Mouse (Mus musculus) MEL (cell line): ENCODE data around the gene Znrf4. TPM values are rescaled to one million over a fixed set of nuclear protein-coding genes. Genes with fewer than 3 reads are reported as not detected.

Experiments used
- DNase-seq: peaks from one replicate; pipeline ENCODE4 v3.0.0; 2011; ENCODE audit warnings: low read depth, low spot score
- H3K27ac ChIP-seq: 2 replicates; pipeline ENCODE4 v1.5.1; 2012; ENCODE audit warnings: low read depth, mild to moderate bottlenecking, control low read depth, low read length, moderate library complexity; ENCODE audit not compliant: control insufficient read depth
- H3K27me3 ChIP-seq, 2 experiments: fragments of 150-350 bp in 1 of 2; sonication (generic) in 1 of 2; 2 replicates each; pipeline ENCODE4 v1.6.1; 2012; ENCODE audit warnings: low read length in 2 of 2, mild to moderate bottlenecking in 2 of 2, improper control_type of control experiment in 1 of 2, moderate library complexity in 1 of 2; ENCODE audit not compliant: insufficient read depth in 2 of 2, control insufficient read depth in 1 of 2
- H3K36me3 ChIP-seq, 2 experiments: 2 replicates each; pipeline ENCODE4 v1.6.1; 2012 to 2014; ENCODE audit warnings: low read length in 2 of 2, improper control_type of control experiment in 1 of 2, inconsistent platforms in 1 of 2, mild to moderate bottlenecking in 1 of 2; ENCODE audit not compliant: insufficient read depth in 2 of 2, control insufficient read depth in 1 of 2
- H3K4me1 ChIP-seq, 2 experiments: fragments of 150-350 bp in 1 of 2; sonication (generic) in 1 of 2; 2 replicates each; pipeline ENCODE4 v1.6.1; 2012; ENCODE audit warnings: low read length in 2 of 2, improper control_type of control experiment in 1 of 2, mild to moderate bottlenecking in 1 of 2; ENCODE audit not compliant: insufficient read depth in 2 of 2, control insufficient read depth in 1 of 2
- H3K4me3 ChIP-seq, 2 experiments: fragments of 150-350 bp in 1 of 2; sonication (generic) in 1 of 2; 2 replicates each; pipeline ENCODE4 v1.5.1; 2012; ENCODE audit warnings: low read depth in 2 of 2, low read length in 2 of 2, mild to moderate bottlenecking in 2 of 2, moderate library complexity in 2 of 2, control low read depth in 1 of 2, improper control_type of control experiment in 1 of 2; ENCODE audit not compliant: control insufficient read depth in 1 of 2, insufficient read depth in 1 of 2
- H3K79me2 ChIP-seq: 2 replicates; pipeline ENCODE4 v1.6.1; 2012; ENCODE audit warnings: mild to moderate bottlenecking, low read length, moderate library complexity; ENCODE audit not compliant: control insufficient read depth, poor library complexity, insufficient read depth
- H3K9ac ChIP-seq: 2 replicates; pipeline ENCODE4 v1.6.1; 2012; ENCODE audit warnings: low read depth, mild to moderate bottlenecking, control low read depth, low read length, moderate library complexity; ENCODE audit not compliant: control insufficient read depth, poor library complexity, severe bottlenecking
- H3K9me3 ChIP-seq: fragments of 150-350 bp; sonication (generic); replicated peaks from 2 replicates; pipeline ENCODE4 v1.6.1; 2012; ENCODE audit warnings: mild to moderate bottlenecking, low read length, improper control_type of control experiment, moderate library complexity; ENCODE audit not compliant: insufficient read depth
- CHD1 ChIP-seq: IDR thresholded peaks from 2 replicates; pipeline ENCODE4 v1.6.1; 2012; ENCODE audit warnings: low read depth, mild to moderate bottlenecking, inconsistent platforms, low read length, improper control_type of control experiment
- CHD2 ChIP-seq: IDR thresholded peaks from 2 replicates; pipeline ENCODE4 v1.6.1; 2011; ENCODE audit warnings: low read length, improper control_type of control experiment
- E2F4 ChIP-seq: IDR thresholded peaks from 2 replicates; pipeline ENCODE4 v1.6.1; 2011; ENCODE audit warnings: low read depth, low read length, improper control_type of control experiment, borderline replicate concordance
- ELF1 ChIP-seq: IDR thresholded peaks from 2 replicates; pipeline ENCODE4 v1.6.1; 2014; ENCODE audit warnings: low read depth, mild to moderate bottlenecking, inconsistent platforms, low read length, improper control_type of control experiment, moderate library complexity
- EP300 ChIP-seq, 2 experiments: IDR thresholded peaks; 2 replicates each; pipeline ENCODE4 v1.6.1; 2011; ENCODE audit warnings: improper control_type of control experiment in 2 of 2, low read length in 2 of 2, low read depth in 1 of 2, mild to moderate bottlenecking in 1 of 2
- ETS1 ChIP-seq: IDR thresholded peaks from 2 replicates; pipeline ENCODE4 v1.6.1; 2012; ENCODE audit warnings: low read depth, mild to moderate bottlenecking, inconsistent platforms, low read length, improper control_type of control experiment, moderate library complexity
- GABPA ChIP-seq: IDR thresholded peaks from 2 replicates; pipeline ENCODE4 v1.6.1; 2012; ENCODE audit warnings: low read depth, mild to moderate bottlenecking, inconsistent platforms, low read length, improper control_type of control experiment, moderate library complexity
- GATA1 ChIP-seq: IDR thresholded peaks from 2 replicates; pipeline ENCODE4 v1.6.1; 2011; ENCODE audit warnings: low read depth, low read length, improper control_type of control experiment
- HCFC1 ChIP-seq: IDR thresholded peaks from 2 replicates; pipeline ENCODE4 v1.6.1; 2012; ENCODE audit warnings: low read depth, mild to moderate bottlenecking, inconsistent platforms, low read length, improper control_type of control experiment, moderate library complexity
- JUND ChIP-seq: IDR thresholded peaks from 2 replicates; pipeline ENCODE4 v1.6.1; 2011; ENCODE audit warnings: low read depth, mild to moderate bottlenecking, improper control_type of control experiment, low read length
- KAT2A ChIP-seq: conservative IDR thresholded peaks from 2 replicates; pipeline ENCODE4 v1.6.1; 2012; ENCODE audit warnings: low read depth, low read length, improper control_type of control experiment, inconsistent platforms
- MAX ChIP-seq: IDR thresholded peaks from 2 replicates; pipeline ENCODE4 v1.6.1; 2011; ENCODE audit warnings: low read length, improper control_type of control experiment
- MEF2A ChIP-seq: IDR thresholded peaks from 2 replicates; pipeline ENCODE4 v1.6.1; 2014; ENCODE audit warnings: low read depth, mild to moderate bottlenecking, inconsistent platforms, low read length, improper control_type of control experiment; ENCODE audit not compliant: poor library complexity, insufficient replicate concordance, severe bottlenecking; ENCODE audit errors: extremely low read depth
- MXI1 ChIP-seq: IDR thresholded peaks from 2 replicates; pipeline ENCODE4 v1.6.1; 2011; ENCODE audit warnings: mild to moderate bottlenecking, low read depth, low read length, improper control_type of control experiment
- MYB ChIP-seq: IDR thresholded peaks from 2 replicates; pipeline ENCODE4 v1.6.1; 2011; ENCODE audit warnings: mild to moderate bottlenecking, low read depth, low read length, improper control_type of control experiment
- MYC ChIP-seq: IDR thresholded peaks from 2 replicates; pipeline ENCODE4 v1.6.1; 2011; ENCODE audit warnings: low read depth, mild to moderate bottlenecking, low read length, improper control_type of control experiment, moderate library complexity
- NELFE ChIP-seq: IDR thresholded peaks from 2 replicates; pipeline ENCODE4 v1.6.1; 2011; ENCODE audit warnings: low read depth, low read length, improper control_type of control experiment
- POLR2AphosphoS2 ChIP-seq: IDR thresholded peaks from 2 replicates; pipeline ENCODE4 v1.6.1; 2011; ENCODE audit warnings: low read length, improper control_type of control experiment
- POLR2AphosphoS5 ChIP-seq: IDR thresholded peaks from 2 replicates; pipeline ENCODE4 v1.6.1; 2012; ENCODE audit warnings: low read depth, borderline replicate concordance, mild to moderate bottlenecking, inconsistent platforms, low read length, moderate library complexity, mixed read lengths
- RCOR1 ChIP-seq: IDR thresholded peaks from 2 replicates; pipeline ENCODE4 v1.6.1; 2012; ENCODE audit warnings: low read depth, mild to moderate bottlenecking, inconsistent platforms, low read length, improper control_type of control experiment
- SMC3 ChIP-seq: IDR thresholded peaks from 2 replicates; pipeline ENCODE4 v1.6.1; 2011; ENCODE audit warnings: low read depth, low read length, improper control_type of control experiment
- TAL1 ChIP-seq: IDR thresholded peaks from 2 replicates; pipeline ENCODE4 v1.6.1; 2012; ENCODE audit warnings: mild to moderate bottlenecking, inconsistent platforms, low read length, moderate library complexity, mixed read lengths
- TBP ChIP-seq: IDR thresholded peaks from 2 replicates; pipeline ENCODE4 v1.8.0; 2011; ENCODE audit warnings: low read depth, low read length, improper control_type of control experiment
- TCF12 ChIP-seq: IDR thresholded peaks from 2 replicates; pipeline ENCODE4 v1.6.1; 2014; ENCODE audit warnings: low read depth, mild to moderate bottlenecking, inconsistent platforms, low read length, improper control_type of control experiment, moderate library complexity
- USF1 ChIP-seq: IDR thresholded peaks from 2 replicates; pipeline ENCODE4 v1.6.1; 2014; ENCODE audit warnings: low read depth, mild to moderate bottlenecking, inconsistent platforms, low read length, improper control_type of control experiment, moderate library complexity
- USF2 ChIP-seq, 2 experiments: IDR thresholded peaks; 2 replicates each; pipeline ENCODE4 v1.6.1; 2011 to 2012; ENCODE audit warnings: improper control_type of control experiment in 2 of 2, low read length in 2 of 2, borderline replicate concordance in 1 of 2, inconsistent platforms in 1 of 2, low read depth in 1 of 2, mild to moderate bottlenecking in 1 of 2; ENCODE audit not compliant: insufficient read depth in 1 of 2
- ZKSCAN1 ChIP-seq: IDR thresholded peaks from 2 replicates; pipeline ENCODE4 v1.6.1; 2012; ENCODE audit warnings: low read depth, mild to moderate bottlenecking, inconsistent platforms, low read length, improper control_type of control experiment, moderate library complexity
- ZMIZ1 ChIP-seq: IDR thresholded peaks from 2 replicates; pipeline ENCODE4 v1.6.1; 2012; ENCODE audit warnings: low read depth, mild to moderate bottlenecking, inconsistent platforms, low read length, improper control_type of control experiment, moderate library complexity
- ZNF384 ChIP-seq: IDR thresholded peaks from 2 replicates; pipeline ENCODE4 v1.6.1; 2012; ENCODE audit warnings: low read depth, mild to moderate bottlenecking, inconsistent platforms, low read length, improper control_type of control experiment
- polyA plus RNA-seq, 2 experiments: library from polyadenylated mRNA; stranded (reverse) in 1 of 2; unstranded in 1 of 2; fragments of >175 nt in 1 of 2; fragments of >200 nt in 1 of 2; gene quantifications; 2 replicates each; pipeline versions ENCODE4 v1.2.1 to v1.2.4; 2012; ENCODE audit warnings: low replicate concordance in 2 of 2, low read depth in 1 of 2; ENCODE audit not compliant: insufficient read length in 2 of 2, insufficient read depth in 1 of 2, missing spikeins in 1 of 2
- total RNA-seq: library from RNA; depleted of rRNA; stranded (reverse); fragments of 300-350 nt; gene quantifications from 2 replicates; pipeline ENCODE4 v1.2.3, GENCODE M21; 2012

The Znrf4 gene
- total and polyA plus RNA-seq, 3 experiments: not detected

GRCm38 (mm10) chr17:56472121-56472520 lies 40.1 kb downstream of the Znrf4 start:
- Histone ChIP-seq H3K36me3 (peaks cover 2 to 4% of the 10 kb centered on the region in 2 experiments; a peak in 1 of 4 replicates), H3K4me1 (peaks cover 5 to 26% of the 10 kb centered on the region in 2 experiments), H3K27me3 (no peaks in the 10 kb centered on the region), H3K9me3 (no peaks in the 10 kb centered on the region), H3K27ac (peak overlapping the region; percentile 79), H3K79me2 (peaks cover 58% of the 10 kb centered on the region), H3K9ac (peak overlapping the region; percentile 88), H3K4me3 (peak overlapping the region; percentile 65 to 93)
- DNase-seq: peak; percentile 60
- TF ChIP-seq POLR2AphosphoS2 (no peak), ELF1 (no peak), RCOR1 (no peak), SMC3 (no peak), ZNF384 (no peak), E2F4 (no peak), KAT2A (no peak), HCFC1 (no peak), JUND (peak; percentile 47; the same call in 1 of the 2 replicates), MEF2A (no peak), MAX (no peak), MYC (0 out of 2 replicates have a peak, but pooled peaks have one; percentile 36), ZKSCAN1 (no peak), POLR2AphosphoS5 (no peak), MYB (0 out of 2 replicates have a peak, but pooled peaks have one; percentile 16), ETS1 (no peak; the same call in 1 of the 2 replicates), EP300 (IDR thresholded peaks at IDR 0.05; ENCODE audit: low read depth in 1 of 2, low read length in 2 of 2) (peak in 1 of 2 experiments; percentile 26; a peak in 1 of 4 replicates), ZMIZ1 (no peak), USF2 (IDR thresholded peaks at IDR 0.05; ENCODE audit: borderline replicate concordance in 1 of 2, insufficient read depth in 1 of 2, low read depth in 1 of 2, low read length in 2 of 2) (no peak), NELFE (no peak), TBP (no peak), TAL1 (no peak), TCF12 (no peak), GABPA (0 out of 2 replicates have a peak, but pooled peaks have one; percentile 44), GATA1 (no peak), MXI1 (no peak), CHD1 (no peak), CHD2 (no peak), USF1 (0 out of 2 replicates have a peak, but pooled peaks have one; percentile 15)
